Mouse (Mus musculus) stomach, embryonic 16.5 days (tissue): Measurements from ENCODE around the gene Flot2. TPM values are rescaled to one million over a fixed set of nuclear protein-coding genes. Genes with fewer than 3 reads are reported as not detected.

Experiments used
- ATAC-seq: fragments of 200-750 bp; cut with Nextera tagmentation; 2 replicates; pipeline ENCODE4 v1.8.0; 2017; ENCODE audit warnings: moderate number of reproducible peaks, moderate TSS enrichment; ENCODE audit not compliant: insufficient read depth, low FRiP score
- H3K27ac ChIP-seq: fragments of 300-500 bp; sonication (generic); 2 replicates; pipeline ENCODE4 v1.5.1; 2014; ENCODE audit warnings: low read length
- H3K27me3 ChIP-seq: fragments of 300-500 bp; sonication (generic); 2 replicates; pipeline ENCODE4 v1.6.1; 2014; ENCODE audit warnings: low read length, control low read depth, mixed read lengths; ENCODE audit not compliant: control insufficient read depth, insufficient read depth
- H3K36me3 ChIP-seq: fragments of 300-500 bp; sonication (generic); 2 replicates; pipeline ENCODE4 v1.6.1; 2014; ENCODE audit warnings: low read length; ENCODE audit not compliant: control insufficient read depth, insufficient read depth
- H3K4me1 ChIP-seq: fragments of 300-500 bp; sonication (generic); 2 replicates; pipeline ENCODE4 v1.6.1; 2014; ENCODE audit warnings: low read length, control low read depth, mixed read lengths; ENCODE audit not compliant: control insufficient read depth, insufficient read depth
- H3K4me2 ChIP-seq: fragments of 300-500 bp; sonication (generic); 2 replicates; pipeline ENCODE4 v1.6.1; 2014; ENCODE audit warnings: low read depth, low read length, mixed read lengths
- H3K4me3 ChIP-seq: fragments of 300-500 bp; sonication (generic); replicated peaks from 2 replicates; pipeline ENCODE4 v1.5.1; 2014; ENCODE audit warnings: mild to moderate bottlenecking, low read length
- H3K9ac ChIP-seq: fragments of 300-500 bp; sonication (generic); 2 replicates; pipeline ENCODE4 v1.6.1; 2014; ENCODE audit warnings: low read length
- H3K9me3 ChIP-seq: fragments of 300-500 bp; sonication (generic); replicated peaks from 2 replicates; pipeline ENCODE4 v1.6.1; 2016; ENCODE audit warnings: low read length, control low read depth; ENCODE audit not compliant: control insufficient read depth
- WGBS: fragments of 180-500 bp; shearing (Covaris S2); extraction: QIAGEN DNeasy Blood & Tissue Kit; methylation state at CpG from one replicate; pipeline ENCODE4 v1.1.7; 2014; 5-methylcytosine and 5-hydroxymethylcytosine counted together
- polyA plus RNA-seq: library from polyadenylated mRNA; unstranded; fragments of >200 nt; fragmentation: Nextera tagmentation; extraction: Ambion mirVana; gene quantifications from 2 replicates; pipeline ENCODE4 v1.2.1, GENCODE M21; 2015

Gene Flot2
- polyA plus RNA-seq, 1 experiment from 2014 or later = 59.0 TPM

DNA sequence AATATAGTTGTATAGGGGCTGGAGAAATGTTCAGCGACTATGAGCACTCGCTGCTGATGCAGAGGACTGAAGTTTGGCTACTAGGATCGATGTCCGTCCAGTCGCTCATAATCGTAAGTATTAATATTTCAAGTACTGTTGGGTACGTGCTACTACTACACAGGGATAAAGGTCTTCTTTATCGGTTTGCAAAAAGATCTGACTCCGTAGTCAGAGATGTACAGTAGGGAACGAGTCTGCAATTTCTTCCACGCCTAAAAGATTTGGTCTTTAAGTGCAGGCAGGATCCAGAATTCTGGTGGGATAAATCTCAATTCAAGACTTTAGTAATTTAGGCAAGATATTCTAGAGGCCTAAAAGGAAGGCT is 56.4 kb downstream of the Flot2 start:
- Histone ChIP-seq H3K4me1 (peaks cover 16% of the 10 kb centered on the region), H3K27me3 (no peaks in the 10 kb centered on the region), H3K9me3 (no peaks in the 10 kb centered on the region), H3K9ac (peak overlapping the region; percentile 84), H3K36me3 (no peaks in the 10 kb centered on the region), H3K4me3 (peak overlapping the region; percentile 75), H3K4me2 (peak overlapping the region; percentile 79), H3K27ac (0 out of 2 replicates have a peak overlapping the region, but pooled peaks have one; percentile 25)
- no peak; the same call in 1 of the 2 replicates for ATAC-seq
- 49% methylated on average over 11 of the region's 11 CpGs for WGBS

DNA sequence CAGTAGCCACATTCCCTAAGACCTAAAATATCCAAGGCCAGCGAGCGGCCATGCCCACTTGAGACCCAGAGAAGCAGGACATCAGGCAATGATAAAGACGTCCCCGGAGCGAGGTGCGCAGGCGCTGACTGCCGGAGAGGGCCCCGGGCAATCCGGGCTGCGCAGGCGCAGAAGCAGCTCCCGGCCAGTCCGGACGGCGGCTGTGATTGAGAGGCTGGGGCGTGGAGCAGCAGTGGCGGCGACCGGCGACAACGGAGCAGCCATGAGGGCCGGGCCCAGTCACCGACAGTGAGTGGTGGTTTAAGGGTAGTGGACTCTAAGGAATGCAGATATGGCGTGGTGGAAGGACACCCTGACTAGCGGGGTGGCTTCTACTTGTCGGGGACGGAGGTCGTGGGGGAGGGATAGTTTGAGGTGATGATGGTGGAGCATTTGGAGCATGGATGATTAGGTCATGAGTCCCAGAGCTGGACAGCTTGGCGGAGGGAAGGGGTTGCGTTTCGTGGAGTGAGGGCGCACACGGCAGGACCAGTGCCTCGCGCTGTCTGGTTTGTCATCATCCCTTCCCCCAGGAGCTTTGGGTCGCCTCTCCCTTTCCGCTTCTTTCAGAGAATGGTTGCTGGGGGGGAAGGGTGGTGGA is 56.9 kb downstream of the Flot2 start, which contains the start of gene Fam222b:
Gene Fam222b, plus strand, starts transcription at position 157 of the 640 bp plus-strand sequence.
- Histone ChIP-seq H3K36me3 (no peaks in the 10 kb centered on the region), H3K27ac (peak within 1 kb of the TSS; percentile 46; the same call in 1 of the 2 replicates), H3K4me3 (peak within 1 kb of the TSS; percentile 75), H3K4me1 (peaks cover 16% of the 10 kb centered on the region), H3K9ac (peak within 1 kb of the TSS; percentile 84), H3K27me3 (no peaks in the 10 kb centered on the region), H3K4me2 (peak within 1 kb of the TSS; percentile 79), H3K9me3 (no peaks in the 10 kb centered on the region)
- peak; percentile 94 for ATAC-seq
- under 1% methylated on average over 38 of the region's 38 CpGs for WGBS

- Histone ChIP-seq H3K4me2 (peak overlapping the region; percentile 79), H3K9me3 (no peaks in the 10 kb centered on the region), H3K27me3 (no peaks in the 10 kb centered on the region), H3K36me3 (no peaks in the 10 kb centered on the region), H3K9ac (peak overlapping the region; percentile 84), H3K4me1 (peaks cover 16% of the 10 kb centered on the region), H3K4me3 (peak overlapping the region; percentile 75), H3K27ac (no peak overlapping the region)
- no peak for ATAC-seq
- WGBS = 19% methylated on average over 5 of the region's 5 CpGs
Observed at GRCm38 (mm10) chr11:78095144-78095516, 57.4 kb downstream of the Flot2 start.

DNA sequence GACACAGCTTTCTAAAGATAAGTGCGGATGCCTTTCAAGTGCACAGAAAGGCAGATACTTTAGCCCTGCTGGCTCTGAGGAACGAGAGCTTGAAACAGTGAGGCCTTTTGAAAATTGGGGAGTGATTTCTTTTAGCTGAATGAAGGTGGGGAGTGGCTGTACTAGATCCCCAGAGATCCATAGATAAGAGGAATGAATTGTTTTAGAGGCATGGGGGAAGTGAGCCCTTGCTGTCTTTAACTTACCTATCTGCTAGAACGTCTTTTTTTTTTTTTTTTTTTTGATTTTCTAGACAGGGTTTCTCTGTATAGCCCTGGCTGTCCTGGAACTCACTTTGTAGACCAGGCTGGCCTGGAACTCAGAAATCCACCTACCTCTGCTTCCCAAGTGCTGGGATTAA is 59.3 kb downstream of the Flot2 start:
- ATAC-seq = no peak
- Histone ChIP-seq H3K4me2 (peak overlapping the region; percentile 13; the same call in 1 of the 2 replicates), H3K36me3 (no peaks in the 10 kb centered on the region), H3K4me3 (no peak overlapping the region), H3K4me1 (peaks cover 16% of the 10 kb centered on the region), H3K27me3 (no peaks in the 10 kb centered on the region), H3K9ac (peak overlapping the region; percentile 58; the same call in 1 of the 2 replicates), H3K27ac (0 out of 2 replicates have a peak overlapping the region, but pooled peaks have one; percentile 2), H3K9me3 (no peaks in the 10 kb centered on the region)
- WGBS = 39% methylated on average over 3 of the region's 3 CpGs

- WGBS = 86% methylated on average over 11 of the region's 11 CpGs
- Histone ChIP-seq H3K27me3 (no peaks in the 10 kb centered on the region), H3K4me2 (no peak overlapping the region), H3K4me3 (no peak overlapping the region), H3K9me3 (no peaks in the 10 kb centered on the region), H3K4me1 (peaks cover 12% of the 10 kb centered on the region), H3K9ac (no peak overlapping the region), H3K36me3 (no peaks in the 10 kb centered on the region), H3K27ac (no peak overlapping the region)
- ATAC-seq = no peak
Observed at GRCm38 (mm10) chr11:78100746-78101145, 63.0 kb downstream of the Flot2 start.

GRCm38 (mm10) chr11:78102142-78102541 is 64.4 kb downstream of the Flot2 start:
- H3K4me1 ChIP-seq = no peaks in the 10 kb centered on the region
- H3K36me3 ChIP-seq = no peaks in the 10 kb centered on the region
- H3K4me2 ChIP-seq = no peak overlapping the region
- H3K4me3 ChIP-seq = no peak overlapping the region
- ATAC-seq = no peak
- H3K9me3 ChIP-seq = no peaks in the 10 kb centered on the region
- no peak overlapping the region for H3K27ac ChIP-seq
- H3K9ac ChIP-seq = no peak overlapping the region
- 82% methylated on average over 5 of the region's 5 CpGs for WGBS
- H3K27me3 ChIP-seq = no peaks in the 10 kb centered on the region

DNA sequence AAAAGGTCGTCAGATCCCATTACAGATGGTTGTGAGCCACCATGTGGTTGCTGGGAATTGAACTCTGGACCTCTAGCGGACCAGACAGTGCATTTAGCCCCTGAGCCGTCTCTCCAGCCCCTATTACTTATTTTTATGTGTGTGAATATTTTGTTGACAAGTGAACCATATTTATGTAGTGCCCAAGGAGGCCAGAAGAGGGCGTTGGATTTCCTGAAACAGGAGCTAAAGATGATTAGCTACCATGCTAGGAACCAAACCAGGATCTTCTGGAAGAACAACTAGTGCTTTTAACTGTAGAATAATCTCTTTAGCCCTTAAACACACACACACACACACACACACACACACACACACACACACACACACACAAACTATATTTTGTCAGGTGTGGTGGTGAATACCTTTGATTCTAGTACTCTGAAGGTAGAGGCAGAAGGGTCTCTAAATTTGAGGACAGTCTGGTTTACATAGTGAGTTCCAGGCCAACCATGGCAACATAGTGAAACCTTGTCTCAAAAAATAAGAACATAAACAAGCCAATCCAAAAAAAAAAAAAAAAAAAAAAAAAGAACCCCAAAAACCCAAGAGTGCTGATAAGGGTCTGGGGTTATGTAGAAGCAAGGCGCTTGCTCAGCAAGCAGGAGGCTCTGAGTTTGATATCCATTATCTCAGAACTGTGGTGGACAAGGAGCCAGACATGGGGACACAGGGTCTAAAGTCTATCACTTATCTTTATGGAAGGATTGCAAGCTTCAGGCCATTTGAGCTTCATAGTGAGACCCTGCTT is 65.4 kb downstream of the Flot2 start:
- Histone ChIP-seq H3K27me3 (no peaks in the 10 kb centered on the region), H3K36me3 (no peaks in the 10 kb centered on the region), H3K27ac (no peak overlapping the region), H3K9me3 (no peaks in the 10 kb centered on the region), H3K4me3 (no peak overlapping the region), H3K4me2 (no peak overlapping the region), H3K4me1 (no peaks in the 10 kb centered on the region), H3K9ac (no peak overlapping the region)
- ATAC-seq = no peak
- 59% methylated on average over 5 of the region's 5 CpGs for WGBS

DNA sequence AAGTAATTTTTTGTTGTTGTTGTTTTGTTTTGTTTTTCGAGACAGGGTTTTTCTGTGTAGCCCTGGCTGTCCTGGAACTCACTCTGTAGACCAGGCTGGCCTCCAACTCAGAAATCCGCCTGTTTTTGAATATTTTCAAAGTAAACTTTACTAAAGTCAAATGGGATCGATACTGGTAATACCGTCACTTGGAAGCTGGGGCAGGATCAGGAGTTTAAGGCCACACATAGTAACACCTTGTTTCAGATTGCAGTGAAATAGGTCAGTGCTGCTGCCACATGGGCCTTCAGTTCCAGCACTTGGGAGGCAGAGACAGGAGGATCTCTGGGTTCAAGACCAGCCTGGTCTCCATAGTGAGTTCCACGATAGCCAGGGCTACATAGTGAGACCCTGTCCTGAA is 66.8 kb downstream of the Flot2 start:
- no peak overlapping the region for H3K27ac ChIP-seq
- WGBS = 93% methylated on average over 5 of the region's 5 CpGs

More for the DNA sequence above, 66.8 kb downstream of the Flot2 start:
- H3K36me3 ChIP-seq = no peaks in the 10 kb centered on the region
- no peaks in the 10 kb centered on the region for H3K27me3 ChIP-seq
- no peak overlapping the region for H3K4me3 ChIP-seq
- no peak for ATAC-seq
- no peaks in the 10 kb centered on the region for H3K4me1 ChIP-seq
- no peaks in the 10 kb centered on the region for H3K9me3 ChIP-seq
- no peak overlapping the region for H3K4me2 ChIP-seq
- no peak overlapping the region for H3K9ac ChIP-seq
